Mouse (Mus musculus) kidney, embryonic 14.5 days (tissue): Measurements from ENCODE around the gene BC024978. TPM values are rescaled to one million over a fixed set of nuclear protein-coding genes. Genes with fewer than 3 reads are reported as not detected.

ENCODE experiments used
- ATAC-seq: fragments of 200-750 bp; cut with Nextera tagmentation; 2 replicates; pipeline ENCODE4 v1.8.0; 2017; ENCODE audit warnings: moderate number of reproducible peaks, mild to moderate bottlenecking, moderate TSS enrichment, moderate library complexity; ENCODE audit not compliant: low FRiP score, low TSS enrichment
- H3K27ac ChIP-seq: fragments of 300-500 bp; sonication (generic); 2 replicates; pipeline ENCODE4 v1.5.1; 2014; ENCODE audit warnings: low read depth, mild to moderate bottlenecking, low read length, moderate library complexity, mixed read lengths
- H3K27me3 ChIP-seq: fragments of 300-500 bp; sonication (generic); 2 replicates; pipeline ENCODE4 v1.6.1; 2014; ENCODE audit warnings: mild to moderate bottlenecking, low read length; ENCODE audit not compliant: control insufficient read depth, insufficient read depth
- H3K36me3 ChIP-seq: fragments of 300-500 bp; sonication (generic); 2 replicates; pipeline ENCODE4 v1.6.1; 2014; ENCODE audit warnings: low read length, mixed read lengths; ENCODE audit not compliant: control insufficient read depth, insufficient read depth
- H3K4me1 ChIP-seq: fragments of 300-500 bp; sonication (generic); 2 replicates; pipeline ENCODE4 v1.6.1; 2014; ENCODE audit warnings: low read length, mixed read lengths; ENCODE audit not compliant: control insufficient read depth, insufficient read depth
- H3K4me2 ChIP-seq: fragments of 300-500 bp; sonication (generic); replicated peaks from 2 replicates; pipeline ENCODE4 v1.6.1; 2014; ENCODE audit warnings: low read depth, mild to moderate bottlenecking, low read length
- H3K4me3 ChIP-seq: fragments of 300-500 bp; sonication (generic); 2 replicates; pipeline ENCODE4 v1.5.1; 2014; ENCODE audit warnings: mild to moderate bottlenecking, low read length
- H3K9ac ChIP-seq: fragments of 300-500 bp; sonication (generic); 2 replicates; pipeline ENCODE4 v1.6.1; 2014; ENCODE audit warnings: low read depth, mild to moderate bottlenecking, low read length, moderate library complexity
- H3K9me3 ChIP-seq: fragments of 300-500 bp; sonication (generic); 2 replicates; pipeline ENCODE4 v1.6.1; 2016; ENCODE audit warnings: low read length; ENCODE audit not compliant: control insufficient read depth
- WGBS: fragments of 180-500 bp; shearing (Covaris S2); extraction: QIAGEN DNeasy Blood & Tissue Kit; methylation state at CpG from one replicate; pipeline ENCODE4 v1.1.7; 2014; 5-methylcytosine and 5-hydroxymethylcytosine counted together
- polyA plus RNA-seq: library from polyadenylated mRNA; unstranded; fragments of >200 nt; fragmentation: Nextera tagmentation; extraction: Ambion mirVana; gene quantifications from 2 replicates; pipeline ENCODE4 v1.2.1, GENCODE M21; 2014

BC024978 gene
- polyA plus RNA-seq, 1 experiment from 2014 or later: 4.5 TPM

DNA sequence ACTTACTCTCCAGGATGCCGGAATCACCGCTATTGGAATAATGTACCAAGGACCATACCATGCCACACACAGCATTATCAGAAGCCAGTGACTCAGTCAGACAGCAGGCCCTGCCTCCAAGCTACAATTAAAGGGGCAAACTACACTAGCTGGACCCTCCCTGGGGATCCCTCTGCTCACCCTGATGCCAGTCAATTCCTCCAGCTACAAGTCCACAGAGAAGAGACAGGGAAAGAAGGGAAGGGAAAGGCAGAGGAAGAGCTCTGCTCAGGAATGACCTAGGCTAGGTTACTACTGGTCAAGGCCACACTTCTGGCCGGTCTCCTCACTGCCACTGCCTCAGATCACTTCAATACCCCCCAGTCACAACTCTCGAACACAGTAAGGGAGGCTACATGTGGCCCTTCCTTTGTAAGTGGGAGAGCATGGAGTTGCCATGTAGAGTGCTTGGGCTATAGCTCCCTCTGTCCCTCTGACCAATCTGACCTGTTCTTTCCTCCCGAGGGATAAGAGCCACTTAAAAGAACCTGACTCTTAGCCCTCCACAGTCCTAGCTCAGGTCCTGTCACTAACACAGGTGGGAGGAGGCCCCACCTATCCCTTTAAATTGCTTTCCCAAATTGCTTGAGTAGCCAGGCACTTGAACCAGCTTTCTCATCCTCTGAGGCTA, 32.7 kb upstream of the BC024978 start:
- H3K27me3 ChIP-seq: no peaks in the 10 kb centered on the region
- 82% methylated on average over 5 of the region's 5 CpGs for WGBS
- no peak overlapping the region for H3K27ac ChIP-seq
- H3K4me3 ChIP-seq: peak overlapping the region; percentile 14; the same call in 1 of the 2 replicates
- H3K9me3 ChIP-seq: no peaks in the 10 kb centered on the region
- peak overlapping the region; percentile 44 for H3K9ac ChIP-seq
- peak overlapping the region; percentile 25; the same call in 1 of the 2 replicates for H3K4me2 ChIP-seq
- ATAC-seq: no peak
- H3K36me3 ChIP-seq: peaks cover 54% of the 10 kb centered on the region
- H3K4me1 ChIP-seq: peaks cover 38% of the 10 kb centered on the region

DNA sequence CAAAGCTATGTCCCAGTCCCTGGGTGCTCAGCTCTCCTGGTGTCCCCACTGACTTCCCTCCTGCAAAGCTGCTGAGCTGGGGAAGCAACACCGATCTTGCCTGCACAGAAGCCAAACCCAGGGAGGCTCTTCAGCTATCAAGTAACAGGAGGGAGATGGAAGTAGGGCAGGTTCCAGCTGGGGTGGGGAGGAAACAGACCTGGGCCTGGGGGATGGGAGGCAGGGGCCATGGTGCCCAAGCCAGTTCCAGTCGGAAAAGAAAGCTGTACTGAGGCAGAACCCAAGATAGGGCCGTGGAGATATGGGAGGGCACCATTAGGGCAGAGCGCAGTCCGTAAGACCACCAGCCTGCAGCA, 32.2 kb upstream of the BC024978 start:
- WGBS: 64% methylated on average over 5 of the region's 5 CpGs
- H3K9ac ChIP-seq: peak overlapping the region; percentile 44
- no peak for ATAC-seq
- H3K27ac ChIP-seq: no peak overlapping the region
- H3K27me3 ChIP-seq: no peaks in the 10 kb centered on the region
- peaks cover 38% of the 10 kb centered on the region for H3K4me1 ChIP-seq
- no peaks in the 10 kb centered on the region for H3K9me3 ChIP-seq
- H3K4me2 ChIP-seq: peak overlapping the region; percentile 51; the same call in 1 of the 2 replicates
- peak overlapping the region; percentile 14; the same call in 1 of the 2 replicates for H3K4me3 ChIP-seq
- peaks cover 49% of the 10 kb centered on the region for H3K36me3 ChIP-seq

DNA sequence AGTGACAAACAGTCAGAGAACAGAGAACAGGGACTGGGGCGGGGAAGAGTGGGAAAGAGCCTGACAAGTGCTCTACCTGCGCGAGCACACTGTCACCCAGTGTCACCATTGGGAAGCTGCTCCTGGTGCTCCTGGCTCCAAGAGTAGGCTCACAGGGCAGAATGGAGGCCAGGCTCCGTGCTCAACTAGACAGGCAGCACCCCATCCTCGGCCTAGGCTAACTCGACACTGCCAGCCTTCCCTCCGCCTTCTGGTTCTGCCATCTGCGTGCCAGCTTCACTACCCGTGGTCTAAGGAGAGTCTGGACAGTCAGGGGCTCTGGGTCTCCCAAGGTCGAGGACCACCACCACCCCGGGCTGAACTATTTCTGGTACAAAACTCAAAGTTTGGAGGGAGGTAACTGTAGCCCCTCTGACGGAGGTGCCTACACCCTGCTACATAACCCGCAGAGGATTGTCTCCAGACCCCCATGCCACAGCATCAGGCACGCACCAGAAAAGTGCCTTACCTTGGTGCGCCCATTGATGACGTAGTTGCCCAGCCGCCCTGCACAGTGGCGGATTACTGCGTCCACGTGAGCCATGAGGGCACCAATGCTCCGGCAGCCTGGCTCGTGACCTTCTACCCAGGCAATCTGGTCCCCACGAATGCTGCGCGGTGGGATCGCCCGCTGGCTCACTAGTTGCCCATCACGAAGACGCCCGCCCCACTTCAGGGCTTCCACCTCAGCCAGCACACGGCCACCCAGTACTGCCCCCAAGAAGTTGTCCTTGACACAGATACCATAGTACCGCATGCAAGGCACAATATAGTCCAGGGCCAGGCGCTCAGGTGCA, 31.3 kb upstream of the BC024978 start:
- Histone ChIP-seq H3K4me3 (peak overlapping the region; percentile 2; the same call in 1 of the 2 replicates), H3K36me3 (peaks cover 40% of the 10 kb centered on the region; the same call in 1 of the 2 replicates), H3K9ac (peak overlapping the region; percentile 31; the same call in 1 of the 2 replicates), H3K4me1 (peaks cover 38% of the 10 kb centered on the region), H3K9me3 (no peaks in the 10 kb centered on the region), H3K4me2 (peak overlapping the region; percentile 51), H3K27me3 (no peaks in the 10 kb centered on the region), H3K27ac (no peak overlapping the region; the same call in 1 of the 2 replicates)
- WGBS: 83% methylated on average over 33 of the region's 33 CpGs
- no peak for ATAC-seq

DNA sequence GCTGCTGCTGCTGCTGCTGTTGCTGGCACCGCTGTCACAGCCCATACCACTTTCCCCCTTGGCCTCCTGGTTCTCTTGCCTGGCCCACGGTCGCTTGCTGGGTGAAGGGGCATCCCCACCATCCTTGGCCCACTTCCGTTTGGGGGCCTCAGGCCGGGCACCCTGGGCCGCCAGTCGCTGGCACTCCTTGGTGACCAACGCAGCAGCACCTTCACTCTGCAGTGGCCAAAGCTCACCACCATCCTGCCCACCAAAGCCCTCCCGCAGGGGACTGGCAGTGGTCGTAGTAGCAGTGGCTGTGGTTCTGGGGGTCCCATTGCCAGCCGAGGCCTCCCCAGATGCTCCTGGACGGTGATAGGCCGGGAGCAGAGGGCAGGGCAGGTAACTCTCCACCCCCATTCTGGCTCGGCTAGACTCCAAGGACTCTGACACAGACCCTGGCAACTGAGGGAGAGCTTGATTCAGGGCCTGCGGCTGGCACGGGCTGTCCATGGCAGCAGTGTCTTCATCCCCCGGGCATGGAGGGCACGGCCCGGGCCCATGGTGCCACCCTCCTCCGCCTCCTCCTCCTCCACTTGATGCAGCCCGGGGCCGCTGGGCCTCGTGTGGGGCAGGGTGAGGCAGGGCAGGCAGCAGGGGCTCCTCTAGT, 30.4 kb upstream of the BC024978 start:
- H3K9ac ChIP-seq: peak overlapping the region; percentile 87; the same call in 1 of the 2 replicates
- 64% methylated on average over 23 of the region's 23 CpGs for WGBS

DNA sequence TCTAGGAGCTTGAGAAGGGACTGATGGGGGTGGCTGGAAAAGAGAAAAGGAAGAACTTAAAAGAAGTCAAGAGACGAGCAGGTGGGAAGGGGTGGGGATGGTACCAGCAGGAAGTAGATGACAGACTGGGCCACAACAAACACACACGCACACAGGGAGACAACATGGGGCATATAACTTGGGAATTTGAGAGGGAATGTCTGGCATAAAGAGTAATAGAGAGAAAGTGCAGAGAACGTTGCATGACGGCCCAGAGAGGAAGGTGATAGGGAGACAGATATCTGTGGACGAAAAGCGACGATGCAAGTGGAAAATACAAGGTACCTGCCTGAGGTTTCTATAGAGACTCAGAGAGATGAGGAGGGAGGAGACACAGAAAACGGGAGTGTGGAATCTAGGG, 29.9 kb upstream of the BC024978 start:
- WGBS: 2% methylated on average over 8 of the region's 8 CpGs
- H3K27me3 ChIP-seq: no peaks in the 10 kb centered on the region
- H3K4me2 ChIP-seq: peak overlapping the region; percentile 51
- peak overlapping the region; percentile 87 for H3K9ac ChIP-seq
- H3K9me3 ChIP-seq: no peaks in the 10 kb centered on the region
- peak overlapping the region; percentile 97 for H3K27ac ChIP-seq
- H3K4me3 ChIP-seq: peak overlapping the region; percentile 73
- peaks cover 38% of the 10 kb centered on the region for H3K4me1 ChIP-seq
- H3K36me3 ChIP-seq: peaks cover 41% of the 10 kb centered on the region; the same call in 1 of the 2 replicates
- no peak for ATAC-seq

More for the DNA sequence above, 30.4 kb upstream of the BC024978 start:
- Histone ChIP-seq H3K27me3 (no peaks in the 10 kb centered on the region), H3K4me2 (peak overlapping the region; percentile 51), H3K27ac (no peak overlapping the region), H3K9me3 (no peaks in the 10 kb centered on the region), H3K4me3 (peak overlapping the region; percentile 73), H3K36me3 (peaks cover 41% of the 10 kb centered on the region; the same call in 1 of the 2 replicates), H3K4me1 (peaks cover 38% of the 10 kb centered on the region)
- ATAC-seq: no peak

DNA sequence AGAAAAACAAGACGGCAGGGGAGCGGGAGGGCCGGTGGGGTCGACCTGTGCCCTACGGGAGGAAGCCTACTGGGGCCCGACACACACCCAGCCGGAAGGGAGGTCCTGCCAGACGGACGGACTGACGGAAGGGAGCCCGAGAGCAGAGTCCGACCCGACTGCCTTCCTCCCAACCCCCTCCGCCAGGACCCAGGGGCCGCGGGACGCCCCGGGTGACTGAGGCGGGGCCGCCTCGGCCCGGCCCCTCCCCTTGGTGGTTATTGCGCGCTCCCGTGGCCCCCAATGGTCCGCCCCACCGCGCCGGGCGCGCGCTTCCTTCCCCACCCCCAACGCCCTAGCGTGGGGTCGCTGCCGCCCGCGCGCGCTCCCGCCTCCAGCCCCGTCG, 29.4 kb upstream of the BC024978 start:
- peak; percentile 81 for ATAC-seq
- 2% methylated on average over 42 of the region's 43 CpGs for WGBS
- Histone ChIP-seq H3K9ac (peak overlapping the region; percentile 87), H3K27ac (peak overlapping the region; percentile 97), H3K4me1 (peaks cover 34% of the 10 kb centered on the region), H3K9me3 (no peaks in the 10 kb centered on the region), H3K4me2 (peak overlapping the region; percentile 51), H3K27me3 (no peaks in the 10 kb centered on the region), H3K36me3 (peaks cover 44% of the 10 kb centered on the region; the same call in 1 of the 2 replicates), H3K4me3 (peak overlapping the region; percentile 73)

DNA sequence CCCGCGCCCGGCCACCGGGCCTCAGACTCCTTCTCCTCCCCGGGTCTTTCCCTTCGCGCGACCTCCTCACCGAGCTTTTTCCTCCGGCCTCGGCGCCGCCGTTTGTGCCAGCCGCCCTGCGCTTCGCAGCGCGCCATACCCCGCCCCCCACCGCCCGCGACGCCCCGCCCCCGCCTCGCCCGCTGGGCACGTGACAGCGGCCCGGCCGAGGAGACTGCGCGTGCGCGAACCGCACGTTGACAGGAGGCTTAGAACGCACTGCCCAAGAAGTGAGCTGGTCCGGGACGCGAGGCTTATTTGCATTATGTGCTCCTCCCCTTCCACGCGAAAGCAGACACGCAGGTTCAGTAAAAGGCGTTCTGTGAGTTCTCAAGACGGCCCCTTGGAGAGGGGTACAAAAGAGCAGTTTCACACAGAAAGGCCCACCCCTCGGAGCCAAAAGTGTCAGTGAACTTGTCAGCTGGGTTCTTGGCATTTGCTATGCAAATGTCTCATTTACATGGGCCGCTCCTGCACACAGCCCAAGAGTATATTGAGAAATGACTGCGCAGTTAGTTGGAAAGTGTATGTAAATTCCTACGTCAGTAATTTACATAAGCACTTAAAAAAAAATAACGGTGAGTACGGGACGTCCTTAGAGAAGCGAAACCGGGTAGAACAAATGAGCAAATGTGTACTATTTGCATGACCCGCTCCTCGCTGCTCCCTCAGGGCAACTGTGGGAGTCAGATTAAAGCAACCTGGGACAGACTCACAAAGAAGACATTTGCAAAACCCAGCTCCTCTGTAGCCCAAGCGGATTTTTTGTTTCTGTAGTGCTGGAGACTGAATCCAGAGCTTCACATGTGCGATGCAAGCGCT, 28.7 kb upstream of the BC024978 start, which contains the start of gene Egln2:
TSS of gene Egln2 (minus strand) at position 189 of the 861 bp plus-strand sequence.
- Histone ChIP-seq H3K4me3 (peak within 1 kb of the TSS; percentile 73), H3K4me2 (peak within 1 kb of the TSS; percentile 51), H3K36me3 (peaks cover 39% of the 10 kb centered on the region), H3K27ac (peak within 1 kb of the TSS; percentile 97), H3K9ac (peak within 1 kb of the TSS; percentile 87), H3K4me1 (peaks cover 29% of the 10 kb centered on the region), H3K9me3 (no peaks in the 10 kb centered on the region), H3K27me3 (no peaks in the 10 kb centered on the region)
- peak; percentile 81 for ATAC-seq
- 2% methylated on average over 61 of the region's 61 CpGs for WGBS

DNA sequence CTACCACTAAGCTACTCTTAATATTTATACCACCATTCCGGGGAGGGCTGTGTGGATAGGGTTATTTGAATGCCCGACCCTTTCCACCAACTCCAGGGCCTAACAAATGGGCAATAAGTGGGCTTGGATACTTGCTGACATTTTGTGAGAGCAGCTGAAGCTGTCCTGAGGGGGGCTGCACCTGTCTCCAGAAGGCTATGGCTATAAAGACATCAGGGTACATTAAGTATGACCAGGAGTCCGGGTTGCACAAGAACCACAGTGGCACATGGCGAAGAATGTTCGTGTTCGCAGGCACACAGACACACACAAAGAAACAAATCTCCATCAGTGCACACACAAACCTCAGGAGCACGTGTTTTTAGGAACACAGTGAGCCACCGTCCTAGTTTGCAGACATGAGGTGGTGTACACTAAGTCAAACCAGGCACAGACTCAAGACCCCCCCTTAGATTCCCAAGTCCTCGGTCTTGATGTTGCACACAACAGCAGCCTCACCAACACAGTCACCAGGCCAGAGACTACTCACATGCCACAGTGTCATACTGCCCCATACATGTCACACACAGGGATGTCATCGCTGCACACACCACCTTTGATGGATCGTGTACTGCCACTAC, 28.0 kb upstream of the BC024978 start:
- Histone ChIP-seq H3K4me2 (peak overlapping the region; percentile 51), H3K4me1 (peaks cover 29% of the 10 kb centered on the region), H3K4me3 (peak overlapping the region; percentile 73), H3K36me3 (peaks cover 36% of the 10 kb centered on the region), H3K9me3 (no peaks in the 10 kb centered on the region), H3K27me3 (no peaks in the 10 kb centered on the region), H3K9ac (peak overlapping the region; percentile 87), H3K27ac (peak overlapping the region; percentile 97)
- ATAC-seq: no peak
- WGBS: 73% methylated on average over 11 of the region's 11 CpGs
